Mouse (Mus musculus): ENCODE results near the gene Afmid.
"Not testable (repeated sequence)": the region's sequence is repeated elsewhere in the genome, so short reads cannot be mapped to it uniquely, and the experiment has no call there.

Afmid gene

GRCm38 (mm10) chr11:117794035-117794551 is 31.6 kb upstream of the Afmid start:
- no peak for DNase-seq (ENCODE audit: low spot score)

- no peak for DNase-seq (ENCODE audit: low spot score)
Measured at GRCm38 (mm10) chr11:117796954-117797353, 28.8 kb upstream of the Afmid start.

GRCm38 (mm10) chr11:117797511-117798159 is 28.1 kb upstream of the Afmid start, which contains the start of gene 6030468B19Rik:
TSS of gene 6030468B19Rik (plus strand) at chr11:117797660.
- DNase-seq (ENCODE audit: low spot score): no peak

- DNase-seq (ENCODE audit: low spot score): no peak
Measured at GRCm38 (mm10) chr11:117798160-117798541, 27.6 kb upstream of the Afmid start.

GRCm38 (mm10) chr11:117799174-117799573 is 26.6 kb upstream of the Afmid start:
- no peak for DNase-seq (ENCODE audit: low spot score)

- no peak for DNase-seq (ENCODE audit: low spot score)
Measured at GRCm38 (mm10) chr11:117800038-117800437, 25.7 kb upstream of the Afmid start.

GRCm38 (mm10) chr11:117801650-117802049 is 24.1 kb upstream of the Afmid start:
- DNase-seq (ENCODE audit: low spot score): no peak

GRCm38 (mm10) chr11:117803166-117803688 is 22.5 kb upstream of the Afmid start:
- no peak for DNase-seq (ENCODE audit: low spot score)

GRCm38 (mm10) chr11:117806781-117807180 is 18.9 kb upstream of the Afmid start:
- DNase-seq (ENCODE audit: low spot score): no peak

GRCm38 (mm10) chr11:117809407-117810311 is 16.1 kb upstream of the Afmid start, which contains the start of the genes Gm20708 and Syngr2:
TSS of gene Gm20708 (plus strand) at chr11:117809668.
TSS of gene Syngr2 (plus strand) at chr11:117809668.
- peak; percentile 49 for DNase-seq (ENCODE audit: low spot score)

GRCm38 (mm10) chr11:117810401-117811046 is 15.2 kb upstream of the Afmid start:
- DNase-seq (ENCODE audit: low spot score): peak; percentile 80

- DNase-seq (ENCODE audit: low spot score): no peak
Measured at GRCm38 (mm10) chr11:117813867-117814266, 11.9 kb upstream of the Afmid start.

- DNase-seq (ENCODE audit: low spot score): no peak
Measured at GRCm38 (mm10) chr11:117814704-117815366, 10.9 kb upstream of the Afmid start.

GRCm38 (mm10) chr11:117815850-117816249 is 9.9 kb upstream of the Afmid start:
- not testable (repeated sequence) for DNase-seq (ENCODE audit: low spot score)

GRCm38 (mm10) chr11:117816389-117816996 is 9.2 kb upstream of the Afmid start:
- no peak for DNase-seq (ENCODE audit: low spot score)

- DNase-seq (ENCODE audit: low spot score): no peak
Measured at GRCm38 (mm10) chr11:117819095-117819494, 6.6 kb upstream of the Afmid start.

- DNase-seq (ENCODE audit: low spot score): no peak
Measured at GRCm38 (mm10) chr11:117820173-117820572, 5.6 kb upstream of the Afmid start.

- DNase-seq (ENCODE audit: low spot score): no peak
Measured at GRCm38 (mm10) chr11:117821868-117822267, 3.9 kb upstream of the Afmid start.

- no peak for DNase-seq (ENCODE audit: low spot score)
Measured at GRCm38 (mm10) chr11:117822728-117823241, 2.9 kb upstream of the Afmid start.

GRCm38 (mm10) chr11:117823411-117823810 is 2.3 kb upstream of the Afmid start:
- no peak for DNase-seq (ENCODE audit: low spot score)

Data from ovary, adult 18-20 months (tissue).